In the genomic region with DNA sequence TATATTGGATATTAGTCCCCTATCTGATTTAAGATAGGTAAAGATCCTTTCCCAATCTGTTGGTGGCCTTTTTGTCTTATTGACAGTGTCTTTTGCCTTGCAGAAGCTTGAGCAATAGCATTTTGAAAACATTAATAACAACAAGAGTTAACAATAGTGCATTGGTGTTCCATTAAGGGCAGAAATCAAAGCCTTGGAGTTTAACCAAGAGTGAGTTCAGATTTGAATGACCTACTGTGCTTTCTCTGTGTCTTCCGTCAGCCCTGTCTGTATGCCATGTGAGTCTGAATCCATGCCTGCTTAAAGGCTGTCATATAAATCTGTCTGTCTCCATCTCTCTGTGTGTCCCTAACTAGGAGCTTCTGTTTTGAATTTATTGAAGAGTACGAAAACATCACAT, we compare ENCODE assay signal across 44 mouse cellular contexts. TPM values are rescaled to one million over a fixed set of nuclear protein-coding genes. Genes with fewer than 3 reads are reported as not detected.
"Had no signal": no experiment of that assay in that cellular context is flagged by ENCODE, and none has a peak within 500 bp of the region (broad histone marks: within the 10 kb centered on the region; RNA-seq: fewer than 3 reads in every experiment).

No protein-coding gene starts in this region.

- ATAC-seq: lung, postnatal 0 days; midbrain, embryonic 13.5 days; midbrain, embryonic 15.5 days; midbrain, embryonic 16.5 days had no signal

- H3K4me2 ChIP-seq: limb, embryonic 12.5 days; limb, embryonic 13.5 days; limb, embryonic 15.5 days; liver, embryonic 11.5 days; liver, embryonic 13.5 days; liver, embryonic 15.5 days; lung, embryonic 14.5 days; lung, embryonic 15.5 days; midbrain, embryonic 11.5 days; midbrain, embryonic 12.5 days; midbrain, embryonic 13.5 days; midbrain, embryonic 15.5 days; neural tube, embryonic 12.5 days had no signal

- H3K4me1 ChIP-seq: limb, embryonic 10.5 days; limb, embryonic 12.5 days; limb, embryonic 13.5 days; limb, embryonic 15.5 days; liver, embryonic 15.5 days; lung, embryonic 15.5 days; megakaryocyte, embryonic 14.5 days; midbrain, embryonic 10.5 days; midbrain, embryonic 12.5 days; midbrain, embryonic 13.5 days; midbrain, embryonic 15.5 days; neural tube, embryonic 12.5 days had no signal

- H3K27me3 ChIP-seq: limb, embryonic 12.5 days; limb, embryonic 13.5 days; limb, embryonic 15.5 days; liver, embryonic 13.5 days; liver, embryonic 15.5 days; lung, embryonic 15.5 days; megakaryocyte, embryonic 14.5 days; midbrain, embryonic 12.5 days; midbrain, embryonic 13.5 days; midbrain, embryonic 15.5 days; neural tube, embryonic 12.5 days had no signal

- DNase-seq: left cerebral cortex, postnatal 4 days; liver, embryonic 13.5 days; lung, adult 18-20 months; lung, adult 2 months; lung, embryonic 14.5 days; lung, postnatal 10 days; lung, postnatal 14 days; lung, postnatal 36 days; lung, postnatal 4 days; midbrain, embryonic 14.5 days had no signal

- H3K36me3 ChIP-seq: limb, embryonic 10.5 days; limb, embryonic 12.5 days; limb, embryonic 13.5 days; limb, embryonic 15.5 days; liver, embryonic 13.5 days; liver, embryonic 15.5 days; lung, embryonic 15.5 days; midbrain, embryonic 10.5 days; midbrain, embryonic 12.5 days; midbrain, embryonic 13.5 days; midbrain, embryonic 15.5 days; neural tube, embryonic 12.5 days had no signal

- H3K4me3 ChIP-seq: left cerebral cortex, adult 2 months; limb, embryonic 10.5 days; limb, embryonic 12.5 days; limb, embryonic 13.5 days; limb, embryonic 15.5 days; liver, embryonic 13.5 days; liver, embryonic 15.5 days; lung, embryonic 15.5 days; megakaryocyte, embryonic 14.5 days; midbrain, embryonic 10.5 days; midbrain, embryonic 12.5 days; midbrain, embryonic 13.5 days; midbrain, embryonic 15.5 days; myocyte; neural tube, embryonic 12.5 days had no signal

- H3K9ac ChIP-seq: limb, embryonic 12.5 days; limb, embryonic 13.5 days; limb, embryonic 15.5 days; liver, embryonic 13.5 days; liver, embryonic 14.5 days; liver, embryonic 15.5 days; lung, embryonic 14.5 days; lung, embryonic 15.5 days; midbrain, embryonic 12.5 days; midbrain, embryonic 13.5 days; midbrain, embryonic 15.5 days; neural tube, embryonic 12.5 days had no signal

- H3K9me3 ChIP-seq: limb, embryonic 10.5 days; limb, embryonic 12.5 days; limb, embryonic 13.5 days; limb, embryonic 15.5 days; liver, embryonic 13.5 days; liver, embryonic 15.5 days; lung, embryonic 15.5 days; midbrain, embryonic 10.5 days; midbrain, embryonic 12.5 days; midbrain, embryonic 13.5 days; midbrain, embryonic 15.5 days; neural tube, embryonic 12.5 days had no signal

- H3K27ac ChIP-seq: left cerebral cortex, adult 2 months; limb, embryonic 10.5 days; limb, embryonic 12.5 days; limb, embryonic 13.5 days; limb, embryonic 15.5 days; liver, embryonic 13.5 days; liver, embryonic 14.5 days; liver, embryonic 15.5 days; lung, embryonic 15.5 days; macrophage; midbrain, embryonic 10.5 days; midbrain, embryonic 12.5 days; midbrain, embryonic 13.5 days; midbrain, embryonic 15.5 days; neural tube, embryonic 12.5 days had no signal

RNA-seq across cellular contexts. Expression of a gene that starts 3.5 kb away (rescaled TPM):
- total RNA-seq: left cerebral cortex, adult 18-20 months; left cerebral cortex, adult 2 months; left cerebral cortex, adult 8-10 months; left cerebral cortex, postnatal 10 days; left cerebral cortex, postnatal 14 days; left cerebral cortex, postnatal 25 days; left cerebral cortex, postnatal 36 days; left cerebral cortex, postnatal 4 days; megakaryocyte progenitor cell, adult 5-6 weeks; megakaryocyte, adult 5-6 weeks; megakaryocyte-erythroid progenitor cell, adult 5-6 weeks; midbrain, postnatal 0 days; monocyte, adult 5-6 weeks had no signal
- polyA plus RNA-seq: limb, embryonic 10.5 days; limb, embryonic 11.5 days; limb, embryonic 12.5 days; limb, embryonic 13.5 days; limb, embryonic 15.5 days; lung, embryonic 14.5 days; lung, embryonic 15.5 days; lung, embryonic 16.5 days; macrophage; midbrain, embryonic 11.5 days; midbrain, embryonic 13.5 days; midbrain, postnatal 0 days; myocyte; neural tube, embryonic 12.5 days had no signal

RNA-seq across cellular contexts. Expression of a gene that starts 29.2 kb away (rescaled TPM):
- total RNA-seq: left cerebral cortex, adult 18-20 months; left cerebral cortex, adult 2 months; left cerebral cortex, adult 8-10 months; left cerebral cortex, postnatal 14 days; left cerebral cortex, postnatal 25 days; left cerebral cortex, postnatal 36 days; left cerebral cortex, postnatal 4 days; megakaryocyte progenitor cell, adult 5-6 weeks; megakaryocyte, adult 5-6 weeks; megakaryocyte-erythroid progenitor cell, adult 5-6 weeks; midbrain, postnatal 0 days; monocyte, adult 5-6 weeks had no signal
- polyA plus RNA-seq: limb, embryonic 10.5 days; limb, embryonic 11.5 days; limb, embryonic 12.5 days; limb, embryonic 13.5 days; lung, embryonic 14.5 days; lung, embryonic 15.5 days; lung, embryonic 16.5 days; macrophage; midbrain, embryonic 10.5 days; midbrain, embryonic 11.5 days; midbrain, embryonic 12.5 days; midbrain, embryonic 13.5 days; midbrain, embryonic 14.5 days; midbrain, embryonic 15.5 days; midbrain, embryonic 16.5 days; neural tube, embryonic 11.5 days; neural tube, embryonic 12.5 days had no signal

RNA-seq across cellular contexts. Expression of a gene that starts 56.3 kb away (rescaled TPM):
- total RNA-seq: left cerebral cortex, adult 18-20 months; left cerebral cortex, adult 2 months; left cerebral cortex, postnatal 10 days; left cerebral cortex, postnatal 14 days; left cerebral cortex, postnatal 25 days; left cerebral cortex, postnatal 36 days; left cerebral cortex, postnatal 4 days; megakaryocyte progenitor cell, adult 5-6 weeks; megakaryocyte, adult 5-6 weeks; megakaryocyte-erythroid progenitor cell, adult 5-6 weeks; midbrain, postnatal 0 days; monocyte, adult 5-6 weeks had no signal
- polyA plus RNA-seq: limb, embryonic 10.5 days; limb, embryonic 11.5 days; limb, embryonic 13.5 days; macrophage; midbrain, embryonic 10.5 days; midbrain, embryonic 12.5 days; midbrain, embryonic 14.5 days; midbrain, embryonic 15.5 days; midbrain, embryonic 16.5 days; myocyte; neural tube, embryonic 11.5 days had no signal
